Mouse (Mus musculus): ENCODE data around the gene Fbxo22.
"Not testable (repeated sequence)": the region's sequence is repeated elsewhere in the genome, so short reads cannot be mapped to it uniquely, and the experiment has no call there.

Gene Fbxo22

DNA sequence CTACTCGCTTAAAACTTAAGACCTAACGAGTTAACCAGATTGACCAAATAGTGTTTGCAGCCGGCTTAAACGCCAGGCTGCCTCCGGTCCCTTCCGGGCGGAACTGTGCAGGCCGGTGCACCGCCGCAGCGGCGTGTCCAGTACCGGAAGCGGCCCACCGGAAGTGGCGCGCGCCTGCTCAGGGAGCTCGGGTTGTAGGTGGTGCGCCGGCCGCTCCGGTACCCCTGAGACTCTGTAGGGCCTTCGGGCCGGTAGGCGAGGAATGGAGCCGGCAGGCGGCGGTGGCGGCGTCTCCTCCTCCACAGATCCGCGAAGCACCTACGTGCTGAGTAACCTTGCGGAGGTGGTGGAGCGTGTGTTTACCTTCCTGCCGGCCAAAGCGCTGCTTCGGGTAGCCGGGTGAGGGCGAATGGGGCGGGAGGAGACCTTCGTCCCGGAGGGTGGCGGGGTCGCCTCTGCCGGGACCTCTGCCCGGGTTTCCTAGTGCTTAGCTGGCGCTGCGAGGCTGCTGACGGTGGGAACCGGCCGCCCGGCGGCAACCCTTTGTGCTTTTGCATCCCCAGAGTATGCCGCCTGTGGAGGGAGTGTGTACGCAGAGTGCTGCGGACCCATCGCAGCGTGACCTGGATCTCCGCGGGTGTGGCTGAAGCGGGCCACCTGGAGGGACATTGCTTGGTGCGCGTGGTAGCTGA is at the start of gene Fbxo22:
Fbxo22 (plus strand) TSS at position 136 of the 692 bp plus-strand sequence.
- peak; percentile 93 to 94 for DNase-seq

GRCm38 (mm10) chr9:55170655-55171412 is 37.9 kb upstream of the Fbxo22 start:
- DNase-seq = no peak

- no peak for DNase-seq
Measured at GRCm38 (mm10) chr9:55172195-55172685, 36.5 kb upstream of the Fbxo22 start.

DNA sequence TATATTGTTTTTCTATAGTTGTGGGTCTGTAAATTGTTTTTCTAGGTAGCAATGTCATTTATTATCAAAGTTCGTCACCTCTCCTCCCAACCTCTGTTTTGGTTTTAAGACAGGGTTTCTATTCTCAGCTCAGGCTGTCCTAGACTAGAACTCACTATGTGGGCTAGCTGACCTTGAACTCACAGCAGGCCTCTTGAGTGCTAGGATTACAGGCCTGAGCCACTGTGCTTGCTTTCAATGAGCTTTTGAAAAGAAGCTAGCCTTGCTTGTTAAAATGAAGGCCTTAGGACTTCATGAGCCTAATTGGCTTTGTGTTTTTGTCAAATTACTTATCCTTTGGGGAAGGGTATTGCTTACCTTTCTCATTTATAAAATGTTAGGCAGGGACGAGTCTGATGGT is 34.5 kb upstream of the Fbxo22 start:
- DNase-seq = no peak

GRCm38 (mm10) chr9:55195876-55196275 is 12.8 kb upstream of the Fbxo22 start:
- no peak for DNase-seq

DNA sequence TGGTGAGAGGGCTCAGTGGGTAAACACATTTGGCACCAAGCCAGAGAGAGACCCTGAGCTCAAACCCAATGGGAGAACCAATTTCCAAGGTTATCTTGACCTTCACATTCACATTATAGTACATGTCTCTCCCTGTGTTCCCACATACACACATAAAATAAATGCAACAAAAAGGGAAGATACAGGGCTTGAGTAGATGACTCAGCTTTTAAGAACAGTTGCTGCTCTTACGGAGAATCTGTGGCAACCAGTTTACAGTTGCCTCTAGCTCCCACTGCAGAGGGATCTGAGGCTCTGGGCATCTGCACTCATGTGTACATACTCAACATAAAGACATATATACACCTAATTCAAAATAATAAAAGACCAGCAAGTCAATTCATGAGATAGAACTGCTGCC is 10.5 kb upstream of the Fbxo22 start:
- no peak for DNase-seq

- DNase-seq = peak; percentile 54 to 60
Measured at GRCm38 (mm10) chr9:55199348-55199747, 9.4 kb upstream of the Fbxo22 start.

GRCm38 (mm10) chr9:55208458-55208789 is 301 bp upstream of the Fbxo22 start:
- peak in 1 of 2 experiments; percentile 8 for DNase-seq

DNA sequence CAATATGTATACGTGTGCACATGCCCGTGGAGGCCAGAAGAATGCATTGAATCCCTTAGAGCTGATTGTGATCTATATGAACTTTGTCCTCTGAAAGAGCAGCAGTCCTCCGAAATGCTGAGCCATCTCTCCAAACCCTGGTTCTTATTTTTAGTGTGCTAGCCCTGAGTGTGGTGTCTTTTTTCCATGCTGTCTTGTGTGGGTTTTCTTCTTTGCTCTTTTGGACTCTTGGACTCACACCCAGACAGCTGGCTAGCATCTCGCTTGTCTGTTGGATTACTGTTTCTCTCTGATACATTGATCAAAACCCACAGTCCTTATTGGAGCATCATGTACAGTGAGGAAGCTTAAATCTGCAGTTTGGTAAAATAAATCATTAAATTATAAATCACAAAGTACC is 2.9 kb downstream of the Fbxo22 start:
- no peak for DNase-seq

- DNase-seq = no peak
Measured at GRCm38 (mm10) chr9:55213396-55213795, 4.7 kb downstream of the Fbxo22 start.

- no peak for DNase-seq
Measured at GRCm38 (mm10) chr9:55215056-55215455, 6.3 kb downstream of the Fbxo22 start.

DNA sequence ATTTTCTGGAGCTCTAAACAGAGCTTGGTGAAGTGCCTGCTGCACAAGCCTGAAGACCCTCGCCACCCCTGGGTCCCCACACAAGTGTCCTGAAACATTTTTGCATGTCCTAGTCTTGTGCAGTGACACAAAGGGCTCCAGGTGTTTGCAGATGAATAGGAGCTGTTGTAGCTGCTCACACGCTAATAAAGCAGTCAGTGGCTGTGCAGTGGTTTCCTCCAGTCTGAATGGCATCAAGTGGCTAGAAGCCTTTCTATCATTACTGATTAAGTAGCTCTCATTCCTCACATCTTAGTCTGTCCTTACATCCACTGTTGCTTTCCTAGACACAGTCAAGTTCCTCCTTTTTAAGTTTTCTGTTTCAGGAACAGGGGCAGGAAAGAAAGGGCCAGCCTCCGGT is 6.9 kb downstream of the Fbxo22 start:
- no peak for DNase-seq

DNA sequence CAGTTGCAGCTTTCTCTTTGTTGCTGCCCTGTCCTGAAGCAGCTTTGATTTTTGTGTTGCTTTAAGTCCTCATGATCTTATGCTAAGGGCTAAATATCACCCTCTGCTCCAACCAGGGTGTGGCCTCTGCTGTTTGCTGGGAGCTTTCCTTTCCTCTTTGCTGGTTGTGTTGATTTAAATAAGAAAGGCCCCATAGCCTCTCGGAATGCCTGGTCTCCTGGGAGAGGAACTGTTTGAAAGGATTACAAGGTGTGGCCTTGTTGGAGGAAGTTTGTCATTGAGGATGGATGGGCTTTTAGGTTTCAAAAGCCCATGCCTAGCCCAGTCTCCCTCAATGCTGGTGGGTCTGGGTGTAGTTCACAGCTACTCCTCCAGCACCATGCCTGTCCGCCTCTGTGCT is 7.4 kb downstream of the Fbxo22 start:
- DNase-seq = no peak

- no peak for DNase-seq
Measured at GRCm38 (mm10) chr9:55217381-55217780, 8.7 kb downstream of the Fbxo22 start.

GRCm38 (mm10) chr9:55225165-55225737 is 16.5 kb downstream of the Fbxo22 start:
- DNase-seq = no peak

GRCm38 (mm10) chr9:55226251-55226650 is 17.5 kb downstream of the Fbxo22 start:
- DNase-seq = no peak

GRCm38 (mm10) chr9:55228149-55228548 is 19.4 kb downstream of the Fbxo22 start:
- no peak for DNase-seq

DNA sequence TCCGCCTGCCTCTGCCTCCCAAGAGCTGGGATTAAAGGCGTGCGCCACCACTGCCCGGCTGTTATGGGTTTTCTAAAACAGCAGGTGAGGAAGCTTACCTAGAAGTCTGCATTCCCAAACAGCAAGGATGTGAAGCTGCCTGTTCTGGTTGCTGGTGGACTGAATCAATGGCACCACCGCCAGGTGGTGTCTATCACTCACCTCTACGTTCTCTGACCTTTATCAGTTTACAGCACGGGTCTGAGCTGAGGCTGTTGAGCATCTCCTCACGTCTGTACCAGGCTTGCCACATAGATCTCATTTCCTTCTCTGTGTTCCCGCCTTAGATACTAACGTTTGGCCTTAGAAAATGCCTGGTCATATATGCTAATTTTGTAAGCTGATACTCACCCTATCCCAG is 20.3 kb downstream of the Fbxo22 start:
- DNase-seq = no peak

GRCm38 (mm10) chr9:55231544-55231943 is 22.8 kb downstream of the Fbxo22 start:
- peak; percentile 50 to 51 for DNase-seq

GRCm38 (mm10) chr9:55232110-55232509 is 23.4 kb downstream of the Fbxo22 start:
- DNase-seq = no peak

DNA sequence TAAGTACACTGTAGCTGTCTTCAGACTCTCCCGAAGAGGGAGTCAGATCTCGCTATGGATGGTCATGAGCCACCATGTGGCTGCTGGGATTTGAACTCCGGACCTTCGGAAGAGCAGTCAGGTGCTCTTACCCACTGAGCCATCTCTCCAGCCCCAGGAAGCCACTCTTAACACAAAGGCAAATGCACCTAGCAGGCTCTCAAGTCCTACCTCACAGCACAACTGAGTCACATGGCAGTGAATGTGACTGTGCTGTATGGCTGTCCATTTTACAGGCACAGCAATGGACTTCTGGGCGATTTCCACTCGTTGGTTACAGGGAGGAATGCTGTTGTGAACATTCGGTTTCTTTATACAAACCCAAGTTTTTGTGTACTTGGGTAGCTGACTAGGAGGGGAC is 23.9 kb downstream of the Fbxo22 start:
- no peak for DNase-seq

DNA sequence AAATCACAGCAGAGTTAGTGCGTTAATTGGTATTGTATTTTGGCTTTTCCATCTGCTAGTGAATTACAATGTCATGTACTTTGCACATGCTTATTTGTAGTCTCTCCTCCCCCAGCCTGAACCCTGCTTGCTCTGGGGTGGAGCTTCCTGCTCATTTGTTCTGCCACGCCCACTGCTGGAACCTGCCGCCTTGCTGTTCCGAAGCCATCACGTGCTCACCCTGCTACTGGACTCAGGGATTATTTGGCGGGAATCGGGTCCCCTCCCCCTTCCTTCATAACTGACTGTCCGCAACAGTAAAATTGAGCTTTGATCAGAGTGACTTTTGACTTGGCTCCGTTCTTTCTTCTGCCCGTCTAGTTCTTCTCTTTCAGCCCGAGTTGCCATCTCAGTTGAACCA is 24.4 kb downstream of the Fbxo22 start:
- not testable (repeated sequence) for DNase-seq

DNA sequence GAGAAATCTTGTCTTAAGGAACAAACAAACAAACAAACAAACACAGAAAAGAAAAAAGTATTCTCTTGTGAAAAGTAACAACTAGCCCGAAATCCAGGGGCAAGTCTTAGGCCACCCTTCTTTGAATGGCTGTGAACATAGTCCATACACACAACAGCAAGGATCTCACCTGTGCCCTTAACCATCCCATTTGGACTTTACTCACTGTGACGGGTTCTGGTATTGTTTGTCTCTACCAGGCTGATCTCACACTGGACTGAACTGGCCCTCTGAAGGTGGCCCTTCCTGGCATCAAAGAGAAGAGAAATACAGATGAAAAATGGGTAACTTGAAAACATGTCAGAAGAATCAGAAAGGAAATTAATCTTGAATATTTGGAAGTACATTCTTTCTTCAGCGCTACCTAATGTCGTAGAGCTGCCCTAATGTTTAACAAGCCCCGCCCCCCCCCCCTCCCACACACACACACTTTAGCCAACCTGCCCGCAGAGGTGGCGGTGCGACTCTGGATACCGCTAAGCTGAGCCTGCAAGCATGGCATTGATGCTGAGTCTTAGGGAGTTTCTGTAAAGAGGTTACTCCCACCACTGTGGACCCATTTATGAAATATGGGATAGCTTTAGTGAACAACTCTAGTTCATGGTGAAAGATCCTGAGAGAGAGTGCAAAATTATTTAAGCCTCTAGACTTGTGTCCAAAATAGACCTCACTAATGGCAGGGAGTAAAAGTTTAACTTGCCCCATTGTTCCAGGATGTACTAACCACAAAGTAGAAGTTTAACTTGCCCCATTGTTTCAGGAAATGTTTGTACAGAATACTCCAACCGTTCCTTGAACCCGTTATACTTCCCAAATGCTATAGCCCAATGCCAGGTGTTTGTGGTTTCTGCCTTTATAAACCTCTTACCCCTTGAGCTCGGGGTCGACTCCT is 27.8 kb downstream of the Fbxo22 start:
- no peak for DNase-seq

Measured in cerebellum, postnatal 10 days (tissue).